Comparison of ENCODE assay signal across 25 mouse cellular contexts in genomic region chr10:110859307-110859706, GRCm38 (mm10).
DNase-seq lines count a peak whose midpoint lies in the region; ATAC-seq and TF ChIP-seq lines count a peak whose summit lies in the region.
"Had no signal": no experiment of that assay in that cellular context is flagged by ENCODE, and none has a peak within 500 bp of the region (broad histone marks: within the 10 kb centered on the region; RNA-seq: fewer than 3 reads in every experiment).

No protein-coding gene starts in this region.

- H3K4me2 ChIP-seq in hindbrain, embryonic 13.5 days = no peak overlapping the region
- H3K4me2 ChIP-seq in hindbrain, postnatal 0 days (ENCODE audit: low read depth, low read length) = no peak overlapping the region
- no peak overlapping the region for H3K4me2 ChIP-seq in neural tube, embryonic 13.5 days
- H3K4me2 ChIP-seq: embryonic facial prominence, embryonic 13.5 days; embryonic facial prominence, embryonic 15.5 days; forebrain, embryonic 12.5 days had no signal

- DNase-seq in hindbrain, postnatal 0 days (ENCODE audit: low spot score) = no peak
- DNase-seq in neural tube, embryonic 10.5 days (ENCODE audit: extremely low spot score, low spot score) = no peak
- DNase-seq in embryo, embryonic 11 days = no peak
- DNase-seq: adrenal gland, adult 8-10 months; adrenal gland, postnatal 14 days; adrenal gland, postnatal 36 days; B cell, adult 2 months; cerebellum, adult 11-12 months; cerebellum, adult 2 months; cerebellum, adult 9-10 months; cerebellum, postnatal 10 days; cerebellum, postnatal 25 days had no signal

- H3K4me1 ChIP-seq in hindbrain, embryonic 13.5 days (replicated peaks) = peaks cover 10% of the 10 kb centered on the region; the same call in 1 of the 2 replicates
- no peaks in the 10 kb centered on the region for H3K4me1 ChIP-seq in hindbrain, postnatal 0 days (ENCODE audit: insufficient read depth, low read length)
- peaks cover 17% of the 10 kb centered on the region for H3K4me1 ChIP-seq in neural tube, embryonic 13.5 days (replicated peaks)
- H3K4me1 ChIP-seq: embryonic facial prominence, embryonic 15.5 days had no signal

- TF ChIP-seq CTCF in hindbrain, postnatal 0 days (IDR thresholded peaks at IDR 0.05; ENCODE audit: low read depth) = no peak

- H3K4me3 ChIP-seq in hindbrain, embryonic 13.5 days = no peak overlapping the region
- no peak overlapping the region for H3K4me3 ChIP-seq in hindbrain, postnatal 0 days (ENCODE audit: low read length)
- no peak overlapping the region for H3K4me3 ChIP-seq in neural tube, embryonic 13.5 days
- H3K4me3 ChIP-seq: embryonic facial prominence, embryonic 13.5 days; embryonic facial prominence, embryonic 15.5 days; erythroblast, embryonic 14.5 days; forebrain, embryonic 10.5 days; forebrain, embryonic 12.5 days had no signal

- H3K27ac ChIP-seq in hindbrain, embryonic 13.5 days = peak overlapping the region; percentile 74
- no peak overlapping the region for H3K27ac ChIP-seq in hindbrain, postnatal 0 days
- peak overlapping the region; percentile 28; the same call in 1 of the 2 replicates for H3K27ac ChIP-seq in neural tube, embryonic 13.5 days (replicated peaks)
- H3K27ac ChIP-seq: embryonic facial prominence, embryonic 13.5 days; embryonic facial prominence, embryonic 15.5 days; forebrain, embryonic 10.5 days; forebrain, embryonic 12.5 days had no signal

- no peaks in the 10 kb centered on the region for H3K9me3 ChIP-seq in hindbrain, embryonic 13.5 days
- H3K9me3 ChIP-seq in hindbrain, postnatal 0 days (ENCODE audit: low read length) = no peaks in the 10 kb centered on the region
- H3K9me3 ChIP-seq in neural tube, embryonic 13.5 days = no peaks in the 10 kb centered on the region
- H3K9me3 ChIP-seq: embryonic facial prominence, embryonic 13.5 days; embryonic facial prominence, embryonic 15.5 days; forebrain, embryonic 10.5 days; forebrain, embryonic 12.5 days; G1E had no signal

- no peaks in the 10 kb centered on the region for H3K27me3 ChIP-seq in hindbrain, embryonic 13.5 days
- no peaks in the 10 kb centered on the region for H3K27me3 ChIP-seq in hindbrain, postnatal 0 days (ENCODE audit: insufficient read depth, low read length)
- H3K27me3 ChIP-seq in neural tube, embryonic 13.5 days = no peaks in the 10 kb centered on the region
- H3K27me3 ChIP-seq: CH12.LX; embryonic facial prominence, embryonic 13.5 days; embryonic facial prominence, embryonic 15.5 days; forebrain, embryonic 12.5 days had no signal

- no peak overlapping the region for H3K9ac ChIP-seq in hindbrain, embryonic 13.5 days
- no peak overlapping the region for H3K9ac ChIP-seq in hindbrain, postnatal 0 days (replicated peaks; ENCODE audit: low read length)
- no peak overlapping the region for H3K9ac ChIP-seq in neural tube, embryonic 13.5 days
- H3K9ac ChIP-seq: embryonic facial prominence, embryonic 13.5 days; embryonic facial prominence, embryonic 15.5 days; forebrain, embryonic 12.5 days had no signal

- ATAC-seq in hindbrain, embryonic 13.5 days (ENCODE audit: low FRiP score) = no peak
- ATAC-seq in hindbrain, postnatal 0 days = no peak
- ATAC-seq in neural tube, embryonic 13.5 days (ENCODE audit: low read depth) = no peak
- ATAC-seq: activated CD4-positive, CD25-positive, alpha-beta regulatory T cell, adult 4 months; CD4-positive, CD25-positive, alpha-beta regulatory T cell, adult 4 months; forebrain, embryonic 14.5 days; Patski had no signal

- no peaks in the 10 kb centered on the region for H3K36me3 ChIP-seq in hindbrain, embryonic 13.5 days
- H3K36me3 ChIP-seq in hindbrain, postnatal 0 days (ENCODE audit: insufficient read depth, low read length) = no peaks in the 10 kb centered on the region
- H3K36me3 ChIP-seq in neural tube, embryonic 13.5 days = no peaks in the 10 kb centered on the region
- H3K36me3 ChIP-seq: embryonic facial prominence, embryonic 13.5 days; embryonic facial prominence, embryonic 15.5 days; forebrain, embryonic 10.5 days; forebrain, embryonic 12.5 days; G1E had no signal

- 89% methylated on average over 1 of the region's 1 CpGs for WGBS in hindbrain, embryonic 13.5 days
- WGBS in hindbrain, postnatal 0 days = 92% methylated on average over 1 of the region's 1 CpGs
- WGBS in neural tube, embryonic 13.5 days = 87% methylated on average over 1 of the region's 1 CpGs
